Mouse (Mus musculus): ENCODE results near the gene Hist1h2bq.
"Not testable (repeated sequence)": the region's sequence is repeated elsewhere in the genome, so short reads cannot be mapped to it uniquely, and the experiment has no call there.

Hist1h2bq gene

GRCm38 (mm10) chr13:21790601-21791283 lies 19.3 kb downstream of the Hist1h2bq start:
- no peak for ATAC-seq (ENCODE audit: insufficient number of reproducible peaks, low FRiP score, low TSS enrichment)

GRCm38 (mm10) chr13:21789925-21790324 lies 20.1 kb downstream of the Hist1h2bq start:
- no peak for ATAC-seq (ENCODE audit: insufficient number of reproducible peaks, low FRiP score, low TSS enrichment)

- no peak for ATAC-seq (ENCODE audit: insufficient number of reproducible peaks, low FRiP score, low TSS enrichment)
Measured at GRCm38 (mm10) chr13:21787760-21788593, 22.0 kb downstream of the Hist1h2bq start.

- ATAC-seq (ENCODE audit: insufficient number of reproducible peaks, low FRiP score, low TSS enrichment), result peak; percentile 97
Measured at GRCm38 (mm10) chr13:21786899-21787629, 22.9 kb downstream of the Hist1h2bq start, which contains the start of the genes Hist1h2an and Hist1h2bp. Gene Hist1h2an (minus strand): TSS chr13:21787218. Gene Hist1h2bp (plus strand): TSS chr13:21787461.

- no peak for ATAC-seq (ENCODE audit: insufficient number of reproducible peaks, low FRiP score, low TSS enrichment)
Measured at GRCm38 (mm10) chr13:21786189-21786898, 23.7 kb downstream of the Hist1h2bq start.

- ATAC-seq (ENCODE audit: insufficient number of reproducible peaks, low FRiP score, low TSS enrichment), result no peak
Measured at GRCm38 (mm10) chr13:21784311-21784710, 25.7 kb downstream of the Hist1h2bq start.

GRCm38 (mm10) chr13:21783734-21784161 lies 26.2 kb downstream of the Hist1h2bq start:
- no peak for ATAC-seq (ENCODE audit: insufficient number of reproducible peaks, low FRiP score, low TSS enrichment)

- peak; percentile 80 for ATAC-seq (ENCODE audit: insufficient number of reproducible peaks, low FRiP score, low TSS enrichment)
Measured at GRCm38 (mm10) chr13:21783255-21783617, 26.8 kb downstream of the Hist1h2bq start, which contains the start of gene Hist1h3i. Gene Hist1h3i (minus strand): TSS chr13:21783370.

GRCm38 (mm10) chr13:21782361-21783254 lies 27.4 kb downstream of the Hist1h2bq start:
- ATAC-seq (ENCODE audit: insufficient number of reproducible peaks, low FRiP score, low TSS enrichment), result not testable (repeated sequence)

- no peak for ATAC-seq (ENCODE audit: insufficient number of reproducible peaks, low FRiP score, low TSS enrichment)
Measured at GRCm38 (mm10) chr13:21781639-21782038, 28.4 kb downstream of the Hist1h2bq start.

- no peak for ATAC-seq (ENCODE audit: insufficient number of reproducible peaks, low FRiP score, low TSS enrichment)
Measured at GRCm38 (mm10) chr13:21781021-21781555, 28.9 kb downstream of the Hist1h2bq start.

- peak; percentile 71 for ATAC-seq (ENCODE audit: insufficient number of reproducible peaks, low FRiP score, low TSS enrichment)
Measured at GRCm38 (mm10) chr13:21779767-21780731, 29.9 kb downstream of the Hist1h2bq start, which contains the start of gene Hist1h1b. Gene Hist1h1b (minus strand): TSS chr13:21780625.

- peak; percentile 94 for ATAC-seq (ENCODE audit: insufficient number of reproducible peaks, low FRiP score, low TSS enrichment)
Measured at GRCm38 (mm10) chr13:21778814-21779766, 30.9 kb downstream of the Hist1h2bq start.

Measured in cerebellum, adult (tissue).